Mouse (Mus musculus) lung, adult 2 months (tissue): ENCODE data around the gene Smpd1.

ENCODE experiments used
- CTCF ChIP-seq: fragments of 200-500 bp; IDR thresholded peaks from 2 replicates; pipeline ENCODE4 v1.5.1; 2011; ENCODE audit warnings: mild to moderate bottlenecking, low read length, control low read depth; ENCODE audit not compliant: insufficient read depth
- POLR2A ChIP-seq: fragments of 200-500 bp; IDR thresholded peaks from 2 replicates; pipeline ENCODE4 v1.6.1; 2011; ENCODE audit warnings: low read depth, mild to moderate bottlenecking, control low read depth, low read length, borderline replicate concordance; ENCODE audit errors: extremely low read depth

- TF ChIP-seq CTCF: no peak
- no peak for TF ChIP-seq POLR2A
Observed at GRCm38 (mm10) chr7:105563367-105563766, 9.2 kb downstream of the Smpd1 start.
